ENCODE assay signal across 25 mouse cellular contexts in the genomic region with DNA sequence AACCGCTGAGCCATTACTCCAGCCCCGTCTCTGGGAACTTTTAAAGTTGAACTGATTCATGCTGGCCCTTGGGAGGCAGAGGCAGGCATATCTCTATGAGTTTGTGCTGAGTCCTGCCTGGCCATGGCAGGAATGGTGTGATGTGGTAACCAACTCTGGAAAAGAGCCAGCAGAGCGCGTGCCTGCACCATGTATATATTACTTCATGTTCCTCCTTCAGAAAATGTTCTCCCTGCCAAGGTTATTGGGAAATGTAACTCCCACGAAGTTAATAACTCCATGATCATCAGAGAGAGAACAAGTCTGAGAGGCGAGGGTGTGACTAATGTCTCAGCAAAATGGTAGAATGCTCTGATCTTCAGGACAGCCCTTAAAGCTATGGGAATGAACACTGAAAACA. TPM values are rescaled to one million over a fixed set of nuclear protein-coding genes. Genes with fewer than 3 reads are reported as not detected.
DNase-seq lines count a peak whose midpoint lies in the region; ATAC-seq and TF ChIP-seq lines count a peak whose summit lies in the region.
"Had no signal": no experiment of that assay in that cellular context is flagged by ENCODE, and none has a peak within 500 bp of the region (broad histone marks: within the 10 kb centered on the region; RNA-seq: fewer than 3 reads in every experiment).

No protein-coding gene starts in this region.

- no peaks in the 10 kb centered on the region for H3K9me3 ChIP-seq in lung, postnatal 0 days (ENCODE audit: low read length)
- no peaks in the 10 kb centered on the region for H3K9me3 ChIP-seq in kidney, embryonic 15.5 days (replicated peaks)
- H3K9me3 ChIP-seq: embryonic facial prominence, embryonic 10.5 days; forebrain, embryonic 10.5 days; heart, embryonic 10.5 days; hindbrain, embryonic 12.5 days had no signal

- no peaks in the 10 kb centered on the region for H3K27me3 ChIP-seq in lung, postnatal 0 days (replicated peaks; ENCODE audit: insufficient read depth, low read length)
- H3K27me3 ChIP-seq in kidney, embryonic 15.5 days = no peaks in the 10 kb centered on the region
- H3K27me3 ChIP-seq: hindbrain, embryonic 12.5 days had no signal

- H3K36me3 ChIP-seq in lung, postnatal 0 days (ENCODE audit: insufficient read depth, low read length) = no peaks in the 10 kb centered on the region
- H3K36me3 ChIP-seq in kidney, embryonic 15.5 days = no peaks in the 10 kb centered on the region
- H3K36me3 ChIP-seq: embryonic facial prominence, embryonic 10.5 days; forebrain, embryonic 10.5 days; heart, embryonic 10.5 days; hindbrain, embryonic 12.5 days had no signal

- 0 out of 2 replicates have a peak, but pooled peaks have one; percentile 14 for TF ChIP-seq EP300 in lung, postnatal 0 days (IDR thresholded peaks at IDR 0.05)

- no peaks in the 10 kb centered on the region for H3K4me1 ChIP-seq in lung, postnatal 0 days (ENCODE audit: insufficient read depth, low read depth, low read length)
- peaks cover 20% of the 10 kb centered on the region for H3K4me1 ChIP-seq in kidney, embryonic 15.5 days
- H3K4me1 ChIP-seq: embryonic facial prominence, embryonic 10.5 days; heart, embryonic 10.5 days; hindbrain, embryonic 12.5 days had no signal

- no peak overlapping the region for H3K9ac ChIP-seq in lung, postnatal 0 days (replicated peaks; ENCODE audit: low read depth)
- no peak overlapping the region for H3K9ac ChIP-seq in kidney, embryonic 15.5 days
- H3K9ac ChIP-seq: hindbrain, embryonic 12.5 days had no signal

- no peak overlapping the region for H3K4me2 ChIP-seq in lung, postnatal 0 days (replicated peaks; ENCODE audit: low read depth, low read length)
- no peak overlapping the region for H3K4me2 ChIP-seq in kidney, embryonic 15.5 days
- H3K4me2 ChIP-seq: hindbrain, embryonic 12.5 days had no signal

- peak; percentile 26 for DNase-seq in adrenal gland, postnatal 14 days
- no peak for DNase-seq in adrenal gland, adult 18-20 months (ENCODE audit: low spot score in 2 of 2)
- peak; percentile 80 for DNase-seq in lung, postnatal 0 days (ENCODE audit: low spot score)
- DNase-seq in lung, postnatal 14 days = no peak
- DNase-seq in adipocyte (ENCODE audit: low spot score) = peak; percentile 54
- DNase-seq in layer of hippocampus, adult 18-20 months (ENCODE audit: low spot score in 2 of 2) = no peak
- DNase-seq: adrenal gland, adult 2 months; cerebellum, adult 18-20 months; cerebellum, postnatal 10 days; gastrocnemius, adult 2 months; gastrocnemius, postnatal 25 days; heart, adult 18-20 months; heart, postnatal 10 days; heart, postnatal 4 days had no signal

- no peak overlapping the region for H3K27ac ChIP-seq in lung, postnatal 0 days (ENCODE audit: low read length)
- H3K27ac ChIP-seq in kidney, embryonic 15.5 days = no peak overlapping the region
- H3K27ac ChIP-seq: embryonic facial prominence, embryonic 10.5 days; forebrain, embryonic 10.5 days; gastrocnemius, adult 2 months; heart, embryonic 10.5 days; hindbrain, embryonic 12.5 days had no signal

- H3K4me3 ChIP-seq in lung, postnatal 0 days (ENCODE audit: low read depth, low read length) = no peak overlapping the region
- no peak overlapping the region for H3K4me3 ChIP-seq in kidney, embryonic 15.5 days (replicated peaks)
- H3K4me3 ChIP-seq: embryonic facial prominence, embryonic 10.5 days; forebrain, embryonic 10.5 days; gastrocnemius, adult 2 months; heart, embryonic 10.5 days; hindbrain, embryonic 12.5 days had no signal

- WGBS in lung, postnatal 0 days = 59% methylated on average over 6 of the region's 6 CpGs
- 84% methylated on average over 6 of the region's 6 CpGs for WGBS in kidney, embryonic 15.5 days

- ATAC-seq in lung, postnatal 0 days = peak; percentile 52
- peak; percentile 81 for ATAC-seq in granulocyte monocyte progenitor cell, adult 5-6 weeks (replicated peaks; ENCODE audit: poor library complexity, severe bottlenecking)
- ATAC-seq in kidney, embryonic 15.5 days (replicated peaks; ENCODE audit: low FRiP score) = no peak
- ATAC-seq: forebrain, embryonic 14.5 days; hindbrain, embryonic 16.5 days; inflammation-experienced regulatory T-cells, adult 6 months had no signal

- no peak for TF ChIP-seq CTCF in lung, postnatal 0 days (IDR thresholded peaks at IDR 0.05)

RNA-seq across cellular contexts. Expression of gene Wbp2nl, which starts 19.1 kb away (rescaled TPM):
- not detected in 2 replicates for total RNA-seq in adrenal gland, postnatal 14 days (2021)
- total RNA-seq in adrenal gland, adult 18-20 months (2021) = not detected
- 0.19 TPM in 1 of 2 replicates, not detected in the other for polyA plus RNA-seq in lung, postnatal 0 days (2015; fragmentation: Nextera tagmentation; extraction: Ambion mirVana)
- 0.52 TPM in 1 of 2 replicates, not detected in the other for total RNA-seq in granulocyte monocyte progenitor cell, adult 5-6 weeks (2014; fragmentation: Nextera tagmentation)
- not detected in 2 replicates for total RNA-seq in granulocyte monocyte progenitor cell, adult 5-6 weeks (2017)
- 0.18 and 0.35 TPM in 2 replicates for polyA plus RNA-seq in kidney, embryonic 15.5 days (2015; fragmentation: Nextera tagmentation; extraction: Ambion mirVana)
- total RNA-seq in layer of hippocampus, adult 18-20 months (2021) = not detected
- total RNA-seq: adrenal gland, adult 2 months; gastrocnemius, adult 2 months; gastrocnemius, postnatal 25 days; heart, adult 18-20 months; heart, postnatal 10 days had no signal
- polyA plus RNA-seq: adrenal gland, adult 2 months; embryonic facial prominence, embryonic 14.5 days; forebrain, embryonic 14.5 days; heart, embryonic 14.5 days; hindbrain, embryonic 12.5 days; inflammation-experienced regulatory T-cells, adult 6 months had no signal

RNA-seq across cellular contexts. Expression of gene Naga, which starts 20.9 kb away (rescaled TPM):
- total RNA-seq in adrenal gland, postnatal 14 days (2021) = 59.5 and 62.1 TPM in 2 replicates
- total RNA-seq in adrenal gland, adult 18-20 months (2021) = 10 to 100 TPM; 46.1 to 67.0 TPM
- 73.0 and 75.4 TPM in 2 replicates for polyA plus RNA-seq in lung, postnatal 0 days (2015; fragmentation: Nextera tagmentation; extraction: Ambion mirVana)
- total RNA-seq in granulocyte monocyte progenitor cell, adult 5-6 weeks (2014; fragmentation: Nextera tagmentation) = 45.0 and 63.1 TPM in 2 replicates
- total RNA-seq in granulocyte monocyte progenitor cell, adult 5-6 weeks (2017) = 34.0 and 50.4 TPM in 2 replicates
- polyA plus RNA-seq in kidney, embryonic 15.5 days (2015; fragmentation: Nextera tagmentation; extraction: Ambion mirVana) = 61.1 and 61.7 TPM in 2 replicates
- 10 to 100 TPM; 33.5 to 40.5 TPM for total RNA-seq in layer of hippocampus, adult 18-20 months (2021)

RNA-seq across cellular contexts. Expression of gene Pheta2, which starts 20.9 kb away (rescaled TPM):
- total RNA-seq in adrenal gland, postnatal 14 days (2021) = 1.8 and 2.1 TPM in 2 replicates
- 1 to 10 TPM in 1 of 2 experiments, under 1 TPM in 1; 0.46 to 1.1 TPM for total RNA-seq in adrenal gland, adult 18-20 months (2021)
- 8.4 TPM in 2 replicates for polyA plus RNA-seq in lung, postnatal 0 days (2015; fragmentation: Nextera tagmentation; extraction: Ambion mirVana)
- 2.7 and 5.4 TPM in 2 replicates for total RNA-seq in granulocyte monocyte progenitor cell, adult 5-6 weeks (2014; fragmentation: Nextera tagmentation)
- 1.9 and 4.1 TPM in 2 replicates for total RNA-seq in granulocyte monocyte progenitor cell, adult 5-6 weeks (2017)
- polyA plus RNA-seq in kidney, embryonic 15.5 days (2015; fragmentation: Nextera tagmentation; extraction: Ambion mirVana) = 11.0 and 12.0 TPM in 2 replicates
- under 1 TPM; 0.25 to 0.52 TPM for total RNA-seq in layer of hippocampus, adult 18-20 months (2021)

RNA-seq across cellular contexts. Expression of gene Smdt1, which starts 20.9 kb away (rescaled TPM):
- total RNA-seq in adrenal gland, postnatal 14 days (2021) = 177 and 179 TPM in 2 replicates
- total RNA-seq in adrenal gland, adult 18-20 months (2021) = 100 to 1,000 TPM; 173 to 178 TPM
- 241 and 276 TPM in 2 replicates for polyA plus RNA-seq in lung, postnatal 0 days (2015; fragmentation: Nextera tagmentation; extraction: Ambion mirVana)
- 192 and 201 TPM in 2 replicates for total RNA-seq in granulocyte monocyte progenitor cell, adult 5-6 weeks (2014; fragmentation: Nextera tagmentation)
- 84.4 and 94.6 TPM in 2 replicates for total RNA-seq in granulocyte monocyte progenitor cell, adult 5-6 weeks (2017)
- 296 and 297 TPM in 2 replicates for polyA plus RNA-seq in kidney, embryonic 15.5 days (2015; fragmentation: Nextera tagmentation; extraction: Ambion mirVana)
- total RNA-seq in layer of hippocampus, adult 18-20 months (2021) = 100 to 1,000 TPM; 149 to 152 TPM

RNA-seq across cellular contexts. Expression of gene Ndufa6, which starts 36.3 kb away (rescaled TPM):
- total RNA-seq in adrenal gland, postnatal 14 days (2021) = 659 and 675 TPM in 2 replicates
- 100 to 1,000 TPM; 512 to 543 TPM for total RNA-seq in adrenal gland, adult 18-20 months (2021)
- 439 and 454 TPM in 2 replicates for polyA plus RNA-seq in lung, postnatal 0 days (2015; fragmentation: Nextera tagmentation; extraction: Ambion mirVana)
- 266 and 267 TPM in 2 replicates for total RNA-seq in granulocyte monocyte progenitor cell, adult 5-6 weeks (2014; fragmentation: Nextera tagmentation)
- total RNA-seq in granulocyte monocyte progenitor cell, adult 5-6 weeks (2017) = 173 and 202 TPM in 2 replicates
- polyA plus RNA-seq in kidney, embryonic 15.5 days (2015; fragmentation: Nextera tagmentation; extraction: Ambion mirVana) = 428 and 459 TPM in 2 replicates
- total RNA-seq in layer of hippocampus, adult 18-20 months (2021) = 100 to 1,000 TPM; 206 to 215 TPM

Comparison
In these comparisons a context has a peak if more than half of its experiments do, and no peak if none do; other contexts are left out.
1. DNase-seq: peak in adrenal gland, postnatal 14 days (single experiment), lung, postnatal 0 days (single experiment) and adipocyte (single experiment); none in adrenal gland, adult 18-20 months (0 of 2), lung, postnatal 14 days (single experiment) and layer of hippocampus, adult 18-20 months (0 of 2).